Mouse (Mus musculus): ENCODE measurements around the gene Boll. TPM values are rescaled to one million over a fixed set of nuclear protein-coding genes. Genes with fewer than 3 reads are reported as not detected.

Boll gene
- 0.40 TPM for polyA plus RNA-seq (2014; fragmentation: Illumina TruSeq; extraction: RNeasy Lipid Tissue Mini Kit (QIAGEN cat#74804); ENCODE audit: low read depth, low replicate concordance)

GRCm38 (mm10) chr1:55363044-55363565, at the start of gene Boll:
Gene Boll, minus strand, starts transcription at chr1:55363469.

GRCm38 (mm10) chr1:55405272-55406022, 42.2 kb upstream of the Boll start, which contains the start of gene Plcl1:
Gene Plcl1, plus strand, starts transcription at chr1:55405921.

GRCm38 (mm10) chr1:55236890-55237642, 126.2 kb downstream of the Boll start, which contains the start of gene Mars2:
Gene Mars2, plus strand, starts transcription at chr1:55237177.

GRCm38 (mm10) chr1:55226011-55226857, 137.0 kb downstream of the Boll start, which contains the start of gene Rftn2:
Gene Rftn2, minus strand, starts transcription at chr1:55226782.

Other genes with a start within 250 kb of the Boll start
- 179 TPM for gene Mob4, start 232.2 kb downstream of the Boll start, polyA plus RNA-seq (2014; fragmentation: Illumina TruSeq; extraction: RNeasy Lipid Tissue Mini Kit (QIAGEN cat#74804); ENCODE audit: low read depth, low replicate concordance)
- 2.5 TPM for gene Rftn2, start 136.7 kb downstream of the Boll start, polyA plus RNA-seq (2014; fragmentation: Illumina TruSeq; extraction: RNeasy Lipid Tissue Mini Kit (QIAGEN cat#74804); ENCODE audit: low read depth, low replicate concordance)
- gene Mars2, start 126.3 kb downstream of the Boll start, polyA plus RNA-seq (2014; fragmentation: Illumina TruSeq; extraction: RNeasy Lipid Tissue Mini Kit (QIAGEN cat#74804); ENCODE audit: low read depth, low replicate concordance): 6.4 TPM
- 19.2 TPM for gene Plcl1, start 42.5 kb upstream of the Boll start, polyA plus RNA-seq (2014; fragmentation: Illumina TruSeq; extraction: RNeasy Lipid Tissue Mini Kit (QIAGEN cat#74804); ENCODE audit: low read depth, low replicate concordance)